Mouse (Mus musculus) Muller cell, postnatal 12 days (primary cell): ENCODE measurements at regions not wholly inside any gene's neighbourhood (a gene's known extent, or its start where the extent isn't known, plus 50 kb on each side); places are given as distances from the start of the nearest gene placed in this dataset.
A peak's percentile ranks its signal among the peaks of the same experiment; 100 is the strongest.

Experiments used
- DNase-seq: peaks from one replicate; pipeline ENCODE4 v3.0.0-alpha.2; 2015; ENCODE audit errors: inconsistent ontology term

DNA sequence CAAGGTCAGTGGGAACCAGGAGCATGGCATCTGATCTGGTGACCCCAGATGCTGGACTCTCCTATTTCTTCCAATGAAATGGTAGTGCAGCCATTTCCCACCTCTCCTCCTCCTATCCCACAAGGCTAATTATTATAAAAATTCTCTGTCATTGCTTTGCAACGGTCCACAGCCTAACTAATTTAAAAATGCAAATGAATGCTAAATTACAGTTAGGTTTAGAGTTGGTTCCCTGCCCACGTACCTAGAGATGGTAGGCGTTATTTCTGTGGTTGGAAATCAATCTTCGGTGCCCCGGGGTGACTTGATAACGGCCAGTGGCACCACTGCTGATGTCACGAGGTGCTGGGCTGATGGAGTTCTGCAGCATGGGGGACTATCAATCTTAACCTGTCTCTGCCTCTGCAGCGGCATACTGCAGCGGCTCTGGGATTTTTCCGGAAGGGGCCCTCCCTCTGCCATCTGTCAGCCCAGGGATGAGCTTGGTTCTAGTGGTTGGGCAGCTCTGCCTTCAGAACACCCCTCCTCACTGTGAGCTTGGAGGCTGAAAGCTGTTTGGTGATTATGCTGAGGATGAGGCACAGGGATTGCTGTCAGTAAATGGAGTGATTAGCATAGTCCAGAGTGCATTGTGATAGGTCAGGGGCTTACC is 66.5 kb downstream of the Nmur2 start:
- no peak for DNase-seq

- peak; percentile 0 for DNase-seq
Observed at GRCm38 (mm10) chr11:55966580-55966979, 74.2 kb downstream of the Nmur2 start.

GRCm38 (mm10) chr11:55958372-55958771 is 82.4 kb downstream of the Nmur2 start:
- no peak for DNase-seq

DNA sequence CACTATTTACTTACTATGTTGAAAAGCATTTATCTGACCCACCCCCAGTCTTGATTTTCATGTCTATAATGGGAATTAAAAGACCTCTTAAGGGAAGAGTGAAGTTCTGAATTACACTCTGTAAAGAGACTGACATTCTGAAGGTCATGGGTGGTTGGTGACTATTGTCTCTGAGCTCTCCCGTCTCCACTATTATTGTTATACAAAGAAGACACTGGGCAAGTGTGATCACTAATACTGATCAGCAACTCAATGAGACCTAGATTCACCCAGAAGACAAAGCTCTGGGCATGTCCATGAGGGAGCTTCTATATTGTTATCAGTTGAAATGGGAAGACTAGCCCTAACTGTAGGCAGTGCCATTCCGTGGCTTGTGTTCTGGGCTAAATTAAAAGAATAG is 83.5 kb downstream of the Nmur2 start:
- no peak for DNase-seq

- DNase-seq: no peak
Observed at GRCm38 (mm10) chr11:55953696-55954095, 87.1 kb downstream of the Nmur2 start.

GRCm38 (mm10) chr11:55949596-55949995 is 91.2 kb downstream of the Nmur2 start:
- DNase-seq: no peak

- no peak for DNase-seq
Observed at GRCm38 (mm10) chr11:55946629-55947240, 94.1 kb downstream of the Nmur2 start.

DNA sequence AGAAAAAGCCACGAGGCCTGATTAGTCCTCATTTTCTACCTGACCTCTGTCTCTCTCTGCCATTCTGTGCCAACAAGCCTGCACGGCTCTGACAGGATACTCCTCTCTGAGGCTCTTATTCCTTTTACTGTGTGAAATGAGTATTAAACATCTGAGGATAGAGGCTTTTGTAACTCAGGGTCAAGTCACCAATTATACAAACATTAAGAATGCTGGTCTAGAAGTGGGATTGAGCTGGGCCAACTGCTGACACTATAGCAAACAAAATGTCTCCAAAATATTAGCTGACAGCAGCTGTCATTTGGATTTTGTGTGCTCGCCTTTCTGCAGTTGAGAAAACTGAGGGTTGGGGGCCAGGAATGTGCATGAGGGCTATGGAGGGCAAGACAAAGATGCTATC is 94.8 kb downstream of the Nmur2 start:
- no peak for DNase-seq

GRCm38 (mm10) chr11:55939983-55940382 is 100.8 kb downstream of the Nmur2 start:
- DNase-seq: no peak

GRCm38 (mm10) chr11:55926366-55926765 is 114.4 kb downstream of the Nmur2 start:
- DNase-seq: no peak

DNA sequence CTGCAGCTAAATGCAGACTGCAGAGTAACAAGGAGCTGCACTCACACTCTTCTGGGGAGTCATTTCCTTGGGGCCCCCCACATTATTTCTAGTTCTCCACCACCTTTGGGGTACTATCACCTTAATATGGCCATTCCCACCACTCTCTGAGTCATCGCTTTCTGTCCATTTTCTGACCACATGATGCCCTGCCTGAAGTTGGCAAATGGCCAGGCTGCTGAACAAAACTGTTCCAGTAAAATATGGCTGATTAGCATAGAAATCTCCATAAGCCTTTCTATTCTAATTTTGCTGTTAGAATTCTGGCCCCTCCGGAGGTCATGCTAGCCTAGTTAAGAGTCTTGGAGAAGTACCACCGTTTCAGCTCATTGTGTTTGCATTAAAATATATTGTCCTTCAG is 121.7 kb downstream of the Nmur2 start:
- no peak for DNase-seq

DNA sequence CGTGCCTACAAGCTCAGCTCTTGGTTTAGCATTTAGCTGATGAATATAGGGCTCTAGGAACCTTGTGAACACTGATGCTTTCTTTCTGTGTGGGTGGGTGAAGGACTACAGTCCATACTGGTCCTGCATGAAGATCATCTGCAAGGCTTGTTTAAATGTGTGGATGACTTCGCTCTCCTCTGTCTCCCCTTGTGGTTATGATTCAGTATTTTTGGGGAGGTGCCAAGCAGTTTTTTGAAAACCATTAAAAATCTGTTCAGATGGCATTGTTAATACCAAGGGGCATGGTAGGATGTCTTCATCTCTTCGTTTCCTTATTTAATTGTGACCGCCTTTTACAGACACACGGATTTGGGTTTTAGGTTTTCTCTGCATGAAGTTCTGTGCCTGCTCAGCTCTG is 122.4 kb downstream of the Nmur2 start:
- no peak for DNase-seq

DNA sequence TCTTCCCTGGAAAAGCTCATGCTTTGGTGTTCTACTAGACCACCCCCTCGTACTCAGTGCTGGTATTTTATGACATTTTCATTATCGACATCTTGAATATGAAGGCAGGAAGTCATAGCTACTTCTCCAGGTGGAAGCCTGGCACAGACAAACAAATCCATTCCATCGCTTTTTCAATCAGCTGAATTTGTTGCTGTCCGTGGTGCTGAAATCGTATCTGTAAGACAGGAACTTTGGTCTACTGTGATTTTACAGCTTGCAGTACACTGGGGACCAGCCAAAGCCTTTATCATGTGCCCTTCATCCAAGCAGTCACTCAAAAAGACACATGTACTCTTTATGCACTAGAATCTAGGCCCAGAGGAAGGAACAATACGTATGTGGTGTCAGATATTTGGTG is 143.3 kb downstream of the Nmur2 start:
- DNase-seq: peak; percentile 4

- no peak for DNase-seq
Observed at GRCm38 (mm10) chr11:55890161-55890560, 150.6 kb downstream of the Nmur2 start.

- DNase-seq: no peak
Observed at GRCm38 (mm10) chr11:55878631-55879030, 162.2 kb downstream of the Nmur2 start.

DNA sequence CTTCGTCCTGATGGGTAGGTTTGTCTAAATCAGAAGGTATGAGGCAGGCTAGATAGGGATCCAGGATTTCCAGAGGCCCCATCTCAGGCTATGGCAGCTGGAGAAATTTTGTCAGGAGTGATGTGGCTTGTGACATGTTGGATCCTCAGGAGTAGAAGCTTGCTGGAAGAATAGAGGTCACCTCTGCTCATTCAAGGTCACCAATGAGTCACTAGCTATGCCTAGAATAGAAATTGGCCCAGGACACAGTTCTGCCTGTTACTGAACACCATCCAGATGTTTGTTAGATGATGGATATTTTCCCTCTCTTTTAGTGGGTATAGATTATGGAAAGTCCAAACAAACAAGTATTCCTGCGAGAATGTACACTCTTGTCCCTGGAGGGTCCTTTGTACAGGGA is 173.7 kb downstream of the Nmur2 start:
- no peak for DNase-seq

DNA sequence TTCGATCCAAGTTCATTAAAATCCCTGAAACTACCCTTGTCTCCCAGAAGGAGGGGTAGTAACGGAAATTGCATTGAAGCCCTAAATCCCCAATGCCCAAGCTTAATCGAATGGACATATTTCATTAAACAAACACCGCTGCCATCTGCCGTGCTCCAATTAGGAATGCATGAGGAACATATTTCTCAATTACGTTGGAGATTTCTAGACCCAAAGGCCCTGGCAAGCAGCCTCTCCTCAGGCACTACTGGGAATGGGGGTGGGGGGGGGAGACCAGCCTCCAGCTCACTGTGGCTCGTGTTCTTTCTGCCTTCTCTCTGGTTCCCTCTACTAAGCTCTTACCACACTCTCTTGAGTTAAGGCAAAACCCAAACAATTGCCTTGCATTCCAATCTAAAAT is 181.6 kb downstream of the Nmur2 start:
- DNase-seq: peak; percentile 19

DNA sequence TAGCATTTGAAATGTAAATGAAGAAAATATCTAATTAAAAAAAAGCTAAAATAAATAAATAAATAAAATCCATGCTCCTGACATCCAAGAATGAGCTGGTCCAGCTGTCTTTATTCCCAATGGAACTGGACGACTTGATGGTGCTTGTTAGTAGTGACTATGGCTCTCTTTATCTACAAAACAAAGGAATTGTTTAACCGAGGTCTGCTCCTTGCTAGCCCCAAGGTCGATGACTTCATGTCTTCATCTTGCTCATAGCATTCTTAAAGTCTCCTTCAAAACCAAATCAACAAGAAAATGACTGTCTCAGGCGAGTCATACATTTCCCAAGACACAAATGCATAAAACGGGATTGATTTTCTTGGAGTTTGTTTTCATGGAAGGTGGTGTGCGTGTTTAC is 212.5 kb upstream of the Glra1 start:
- DNase-seq: no peak

DNA sequence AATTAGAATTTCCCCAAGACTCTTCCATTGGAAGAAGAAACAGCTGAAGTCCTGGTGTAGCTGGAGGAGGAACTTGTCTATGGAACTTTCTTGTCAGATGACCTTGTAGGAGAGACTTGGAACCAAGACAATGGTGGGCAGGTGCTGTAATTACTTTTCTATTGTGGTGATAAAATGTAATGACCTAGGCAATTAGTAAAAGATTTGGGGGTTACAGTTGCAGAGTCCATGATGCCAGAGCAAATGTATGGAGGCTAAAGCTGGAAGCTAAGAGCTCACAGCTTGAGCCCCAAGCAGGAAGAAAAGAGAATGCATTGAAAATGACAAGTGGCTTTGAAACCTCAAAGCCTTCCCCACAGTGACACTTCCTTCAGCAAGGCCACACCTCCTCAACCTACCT is 208.6 kb upstream of the Glra1 start:
- no peak for DNase-seq

DNA sequence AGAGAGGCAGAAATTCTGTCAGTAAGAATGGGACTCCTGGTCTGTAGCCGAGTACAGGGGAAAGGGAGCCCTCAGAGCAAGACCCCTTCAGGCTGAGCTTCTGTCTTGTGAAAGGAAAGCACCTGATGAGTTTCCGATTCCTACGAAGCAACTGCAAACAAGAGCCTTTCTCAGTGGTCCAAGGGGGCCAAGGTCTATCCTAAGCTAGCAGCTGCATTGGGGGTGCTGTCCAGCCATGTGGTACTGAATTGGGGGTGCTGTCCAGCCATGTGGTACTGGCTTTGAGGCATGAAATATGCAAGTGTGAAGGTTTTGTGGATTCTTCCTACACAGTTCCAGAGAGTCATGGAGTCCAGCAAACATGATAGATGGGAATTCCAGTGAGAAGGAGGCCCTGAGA is 202.7 kb upstream of the Glra1 start:
- peak; percentile 1 for DNase-seq

GRCm38 (mm10) chr11:55791195-55791865 is 183.3 kb upstream of the Glra1 start:
- no peak for DNase-seq

GRCm38 (mm10) chr11:55789638-55790037 is 181.6 kb upstream of the Glra1 start:
- no peak for DNase-seq

DNA sequence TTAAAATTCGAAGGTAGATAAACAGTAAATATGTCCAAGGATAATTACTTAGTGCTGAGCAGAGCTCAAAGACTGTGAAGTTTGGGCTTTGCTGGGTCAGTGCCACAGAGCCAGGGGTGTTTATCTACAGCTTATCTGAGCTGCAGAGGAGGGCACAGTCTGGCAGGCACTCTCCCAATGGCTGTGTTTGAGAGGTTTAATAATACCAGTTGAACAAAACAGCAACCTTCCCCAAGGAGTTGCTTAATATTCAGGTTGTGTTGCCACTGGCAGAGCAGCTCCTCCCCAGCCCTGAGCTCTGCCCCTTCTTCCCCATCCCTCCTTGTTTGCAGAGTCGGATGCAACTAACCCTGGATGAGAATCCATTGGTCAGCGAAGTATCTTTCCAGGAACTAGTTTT is 173.0 kb upstream of the Glra1 start:
- no peak for DNase-seq
